Mouse (Mus musculus): ENCODE results near the gene Ercc8.

Ercc8 gene

DNA sequence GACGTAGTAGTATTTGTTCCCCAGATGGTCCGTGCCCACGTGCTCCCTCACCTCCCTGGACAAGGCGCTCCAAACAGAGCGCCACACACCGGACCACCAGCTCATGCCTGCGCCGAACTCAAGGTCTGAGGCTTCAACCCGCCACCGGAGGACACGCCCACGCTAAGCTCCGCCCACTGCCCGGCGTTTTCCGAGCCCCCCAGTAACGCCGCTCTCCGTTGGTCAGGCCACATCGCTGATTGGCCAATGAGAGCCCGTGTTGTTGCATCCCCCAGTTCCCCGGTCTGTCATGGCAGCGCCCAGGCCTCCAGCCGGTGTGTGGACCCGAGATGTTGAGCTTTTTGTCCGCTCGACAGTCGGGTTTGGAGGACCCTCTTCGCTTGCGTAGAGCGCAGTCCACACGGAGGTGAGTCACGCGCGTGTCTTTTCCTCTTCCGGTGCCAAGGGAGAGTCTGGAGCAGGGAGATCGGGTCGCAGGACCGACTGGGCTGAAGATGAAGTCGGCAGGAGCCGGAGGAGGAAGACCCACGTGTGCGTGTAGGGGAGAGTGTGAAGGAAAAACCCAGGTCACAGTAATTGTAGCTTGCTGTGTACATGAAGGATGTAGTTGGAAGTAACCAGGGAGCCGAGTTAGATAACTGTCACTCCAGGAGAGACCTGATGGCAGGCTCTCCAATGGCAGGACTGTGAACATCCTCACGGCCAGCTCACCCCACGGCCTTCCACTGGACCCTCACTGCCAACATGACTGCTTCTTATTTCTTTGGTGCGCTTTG lies at the start of gene Ercc8, which contains the start of gene Ndufaf2:
Ercc8 (plus strand) TSS at position 267 of the 776 bp plus-strand sequence.
Ndufaf2 (minus strand) TSS at position 159 of the 776 bp plus-strand sequence.
- peak; percentile 88 for DNase-seq (ENCODE audit: low spot score)

DNA sequence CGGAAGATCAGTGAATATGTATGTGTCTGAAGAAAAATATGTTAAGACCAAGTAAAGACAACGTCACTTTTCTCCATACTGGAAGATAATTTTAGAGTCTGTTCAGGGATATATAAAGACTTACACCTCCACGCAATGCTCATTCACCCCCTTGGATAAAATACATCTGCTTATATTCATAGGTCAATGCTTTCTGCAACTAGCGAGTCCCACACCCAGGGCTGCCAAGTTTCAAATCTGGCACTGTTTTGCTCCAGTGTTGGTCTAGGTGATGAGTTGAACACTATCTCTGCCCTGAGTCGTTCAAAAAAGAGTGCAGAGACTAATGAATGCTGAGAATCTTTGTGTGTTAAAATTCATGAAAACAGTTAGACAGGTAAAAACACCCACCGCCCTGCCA lies 47.6 kb upstream of the Ercc8 start:
- DNase-seq (ENCODE audit: low spot score), result no peak

DNA sequence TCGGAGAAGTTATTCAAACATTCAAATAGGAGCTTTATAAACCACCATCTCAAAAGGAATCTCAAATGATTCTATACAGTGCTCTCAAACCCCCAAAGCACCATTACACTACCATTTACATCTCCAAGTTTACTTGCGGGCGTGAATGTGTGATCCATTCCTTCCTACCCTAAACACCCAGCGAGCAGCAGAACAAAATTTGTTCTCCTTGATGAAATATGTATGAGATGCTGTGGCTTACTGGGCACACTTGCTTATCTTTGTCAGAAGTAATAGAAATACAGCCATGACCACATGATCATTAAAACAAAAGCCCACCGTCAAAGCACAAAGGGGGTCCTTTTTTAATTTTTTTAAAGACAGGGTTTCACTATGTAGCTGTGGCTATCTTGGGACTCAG lies 45.0 kb upstream of the Ercc8 start:
- no peak for DNase-seq (ENCODE audit: low spot score)

DNA sequence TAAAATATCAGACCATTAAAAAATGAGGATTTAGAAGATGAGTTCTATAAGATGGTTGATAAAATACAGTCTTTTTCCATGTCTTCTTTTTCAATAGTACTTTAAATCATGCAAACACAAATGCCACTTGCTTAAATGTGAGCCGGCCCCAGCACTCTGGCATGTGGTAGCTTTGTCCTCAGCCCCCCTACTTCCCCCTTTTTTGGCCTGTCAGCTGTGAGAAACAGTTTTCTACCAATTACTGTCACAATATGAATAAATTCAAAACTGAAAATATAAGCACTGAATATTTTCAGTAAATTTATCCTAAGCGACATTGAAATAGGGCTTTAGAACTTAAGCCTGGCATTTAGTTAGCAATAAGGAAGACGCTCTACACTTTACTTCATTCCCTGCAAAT lies 44.3 kb upstream of the Ercc8 start:
- no peak for DNase-seq (ENCODE audit: low spot score)

DNA sequence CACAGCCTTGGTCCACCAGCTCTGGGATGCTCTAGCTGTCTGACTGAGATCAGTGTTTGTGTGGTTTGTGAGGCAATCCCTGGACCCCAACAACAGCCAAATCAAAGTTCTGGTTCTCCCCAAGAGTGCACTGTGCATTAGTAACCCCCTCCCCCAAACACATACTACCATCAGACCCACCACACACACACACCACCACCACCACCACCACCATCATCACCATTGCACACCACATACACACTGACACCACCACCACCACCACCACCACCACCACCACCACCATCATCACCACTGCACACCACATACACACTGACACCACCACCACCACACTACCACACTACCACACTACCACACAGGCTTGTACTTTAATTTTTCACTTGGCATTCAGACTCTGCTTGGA lies 40.9 kb upstream of the Ercc8 start:
- DNase-seq (ENCODE audit: low spot score), result no peak

DNA sequence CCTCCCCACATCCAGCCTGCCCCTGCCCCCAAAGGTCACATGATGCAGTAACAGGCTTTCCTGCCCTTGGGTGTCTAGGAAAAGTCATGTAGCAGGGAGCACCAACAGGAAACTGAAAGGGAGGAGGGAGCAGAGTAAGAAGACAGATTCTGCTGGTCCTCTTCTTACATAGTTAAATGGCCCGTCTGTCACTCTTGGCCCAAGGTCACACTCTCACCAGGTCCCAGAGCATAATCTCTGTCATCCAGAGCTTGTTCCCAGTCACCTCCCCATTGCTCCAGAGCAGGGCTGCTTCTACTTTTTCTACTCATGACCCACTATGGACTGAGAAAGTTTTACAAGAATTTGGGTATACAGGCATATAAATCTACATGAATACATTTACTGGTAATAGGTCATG lies 40.3 kb upstream of the Ercc8 start:
- DNase-seq (ENCODE audit: low spot score), result no peak

DNA sequence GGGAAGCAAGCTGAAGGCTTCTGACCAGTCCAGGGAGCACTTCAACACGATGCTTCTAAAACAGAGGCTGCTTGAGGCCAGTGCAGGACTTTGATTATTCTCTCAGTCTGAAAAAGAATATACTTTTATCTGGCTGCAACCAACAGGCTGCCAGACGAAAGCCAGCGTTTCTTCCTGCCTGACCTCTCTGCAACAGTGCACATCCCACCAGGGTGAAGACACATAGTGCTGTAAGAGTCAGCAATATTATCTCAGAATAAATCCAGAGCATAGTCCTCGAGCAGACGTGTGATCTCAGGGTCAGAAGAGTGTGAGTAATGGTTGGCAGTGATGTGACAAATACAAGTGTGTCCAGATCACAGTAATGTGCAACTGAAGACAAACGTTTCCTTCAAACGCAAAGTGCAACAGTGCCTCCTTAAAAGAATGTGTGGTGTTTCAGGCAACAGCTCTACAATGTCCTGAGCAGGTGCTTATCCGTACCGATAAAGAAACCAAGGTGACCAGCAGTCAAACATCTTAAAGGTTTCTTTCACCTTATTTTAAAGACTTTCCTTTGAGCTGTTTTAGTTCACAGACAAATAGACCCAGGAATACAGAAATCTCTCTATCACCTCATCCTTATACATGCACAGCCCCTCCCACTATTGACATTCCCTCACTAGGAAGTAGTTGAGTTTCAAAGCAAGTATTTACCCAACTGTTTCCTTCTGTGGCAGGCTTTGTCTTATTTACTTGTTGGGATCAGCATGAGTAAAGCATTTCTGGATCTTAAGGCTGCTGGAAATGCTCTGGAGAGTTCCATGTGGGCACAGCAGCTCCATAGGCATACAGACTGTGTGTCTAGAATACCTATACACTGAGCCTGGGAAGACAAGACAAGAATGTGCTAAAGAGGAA lies 38.9 kb upstream of the Ercc8 start:
- no peak for DNase-seq (ENCODE audit: low spot score)

DNA sequence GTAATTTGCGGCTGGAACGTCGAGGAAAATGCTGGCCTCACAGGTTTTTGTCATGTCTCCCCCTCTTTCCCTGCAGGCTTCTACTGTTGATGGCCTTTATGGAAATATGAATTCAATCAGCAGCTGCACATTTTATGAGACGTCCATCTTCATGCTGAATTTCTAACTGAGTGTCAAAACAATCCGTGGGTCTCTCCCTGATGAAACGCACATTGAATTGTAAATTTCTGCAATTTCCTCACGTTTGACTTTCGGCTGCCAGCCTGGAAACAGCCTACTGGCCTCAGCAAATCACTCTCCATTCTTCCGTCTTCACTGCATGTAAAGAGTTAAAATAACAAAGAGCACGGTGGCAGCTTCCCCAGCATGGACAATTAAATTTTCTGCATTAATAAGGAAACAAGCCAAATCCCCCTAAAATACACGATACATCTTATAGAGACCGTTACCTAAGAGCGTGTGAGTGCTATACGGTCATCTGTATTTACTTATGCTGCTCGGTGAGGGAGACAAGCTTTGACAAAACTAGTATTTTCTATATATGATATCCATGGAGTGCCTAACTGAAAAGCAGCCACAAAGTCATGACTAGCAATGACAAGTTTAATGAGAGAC lies 35.3 kb upstream of the Ercc8 start:
- DNase-seq (ENCODE audit: low spot score), result no peak

DNA sequence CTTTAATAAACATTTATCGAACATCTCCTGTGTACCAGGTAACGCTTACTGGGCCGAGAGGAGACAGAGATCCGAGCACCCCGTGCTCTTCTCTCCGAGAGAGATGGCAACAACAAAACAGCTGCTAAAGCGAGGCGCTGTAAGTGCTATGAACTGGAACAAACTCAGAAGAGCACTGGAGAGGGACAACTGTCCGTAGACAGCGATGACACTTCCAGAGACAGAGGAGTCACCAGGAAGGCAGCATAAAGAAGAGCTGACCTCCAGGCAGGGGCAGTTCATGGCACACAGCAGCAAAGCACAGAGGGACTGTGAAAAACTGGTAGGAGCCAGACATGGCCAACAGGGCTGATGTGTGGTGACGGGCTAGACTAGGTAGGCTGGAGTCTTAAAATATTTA lies 34.4 kb upstream of the Ercc8 start:
- DNase-seq (ENCODE audit: low spot score), result no peak

DNA sequence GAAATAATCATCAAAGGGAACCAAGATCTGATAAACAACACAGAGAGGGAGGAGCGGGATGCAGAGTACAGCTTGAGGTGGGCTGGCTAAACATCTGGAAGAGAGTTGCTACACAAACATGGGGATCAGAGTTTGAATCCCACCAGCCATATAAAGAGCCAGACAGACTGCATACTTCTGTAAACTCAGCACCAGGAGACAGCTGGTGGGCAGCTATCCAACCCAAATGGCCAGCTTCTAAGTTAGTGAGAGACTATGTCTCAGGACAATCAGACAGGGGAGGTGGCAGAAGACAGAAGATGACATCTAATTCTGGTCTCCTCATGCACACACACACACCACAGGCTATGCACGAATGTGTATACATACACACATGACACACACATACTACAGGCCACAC lies 32.3 kb upstream of the Ercc8 start:
- no peak for DNase-seq (ENCODE audit: low spot score)

DNA sequence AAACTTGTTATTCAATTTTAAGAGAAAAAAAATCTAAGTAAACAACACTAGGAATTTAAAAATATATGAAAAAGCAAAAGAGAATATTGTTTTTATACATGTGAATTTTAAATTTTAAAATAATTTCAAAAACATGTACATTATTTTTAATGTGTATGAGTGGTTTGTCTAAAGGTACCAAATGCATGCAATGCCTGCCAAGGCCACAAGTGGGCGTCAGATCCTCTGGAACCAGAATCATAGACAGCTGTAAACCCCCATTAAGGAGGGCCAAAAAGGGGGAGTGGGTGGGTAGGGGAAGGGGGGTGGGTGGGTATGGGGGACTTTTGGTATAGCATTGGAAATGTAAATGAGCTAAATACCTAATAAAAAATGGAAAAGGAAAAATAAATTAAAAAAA lies 31.4 kb upstream of the Ercc8 start:
- DNase-seq (ENCODE audit: low spot score), result no peak

DNA sequence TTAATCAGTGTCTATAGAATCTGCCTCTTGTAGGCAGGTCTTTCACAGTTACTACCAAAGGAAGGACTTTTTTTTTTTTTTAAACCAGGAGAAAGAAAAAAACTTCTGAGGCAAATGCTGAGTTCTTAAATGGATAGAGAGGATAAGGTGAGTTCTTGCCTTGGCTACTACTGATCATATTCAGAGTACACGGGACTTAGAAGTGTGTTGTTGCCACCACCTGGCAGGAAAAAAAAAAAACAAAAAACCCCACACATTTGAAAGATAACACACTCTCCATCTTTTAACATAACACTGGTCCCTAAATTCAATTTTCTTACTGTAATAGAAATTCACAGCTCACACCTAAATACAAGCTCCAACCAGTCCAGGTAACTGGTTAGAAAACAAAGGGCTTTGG lies 30.6 kb upstream of the Ercc8 start:
- DNase-seq (ENCODE audit: low spot score), result no peak

DNA sequence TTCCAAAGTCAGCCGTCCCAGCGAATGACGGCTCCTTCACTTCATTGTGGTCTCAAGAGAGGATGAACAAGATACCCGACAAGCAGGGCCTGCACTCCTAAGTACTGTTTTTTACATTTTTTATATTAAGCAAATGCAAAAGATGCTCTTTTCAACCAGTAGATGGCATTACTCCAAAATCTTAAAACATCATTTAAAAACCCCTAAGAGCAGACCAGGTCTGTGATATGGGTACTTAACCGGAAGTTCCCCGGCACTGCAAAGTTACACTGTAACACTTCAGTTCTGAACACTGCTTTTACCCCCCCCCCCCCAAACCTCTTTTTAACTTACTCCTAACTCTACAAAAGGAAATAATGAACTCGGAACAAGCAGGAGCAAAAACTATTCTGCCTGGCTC lies 29.5 kb upstream of the Ercc8 start:
- no peak for DNase-seq (ENCODE audit: low spot score)

DNA sequence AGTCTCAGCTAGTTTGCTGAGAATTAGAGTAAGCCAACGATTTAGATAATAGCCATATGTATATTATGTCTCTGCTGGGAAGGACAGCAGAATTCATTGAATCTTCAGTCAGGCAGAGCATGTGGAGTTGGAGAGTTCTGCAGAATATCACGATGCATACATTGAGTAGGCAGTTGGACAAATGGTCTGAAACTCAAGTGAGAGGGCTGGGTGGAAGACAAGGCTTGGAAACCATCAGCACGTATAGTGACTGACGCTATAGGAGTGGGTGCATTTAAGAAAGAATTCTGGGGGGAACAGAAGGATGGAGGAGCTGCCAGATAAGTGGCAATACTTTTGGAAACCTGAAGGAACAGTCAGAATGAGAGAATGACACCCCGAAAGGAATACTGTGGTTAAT lies 27.8 kb upstream of the Ercc8 start:
- peak; percentile 25 for DNase-seq (ENCODE audit: low spot score)

DNA sequence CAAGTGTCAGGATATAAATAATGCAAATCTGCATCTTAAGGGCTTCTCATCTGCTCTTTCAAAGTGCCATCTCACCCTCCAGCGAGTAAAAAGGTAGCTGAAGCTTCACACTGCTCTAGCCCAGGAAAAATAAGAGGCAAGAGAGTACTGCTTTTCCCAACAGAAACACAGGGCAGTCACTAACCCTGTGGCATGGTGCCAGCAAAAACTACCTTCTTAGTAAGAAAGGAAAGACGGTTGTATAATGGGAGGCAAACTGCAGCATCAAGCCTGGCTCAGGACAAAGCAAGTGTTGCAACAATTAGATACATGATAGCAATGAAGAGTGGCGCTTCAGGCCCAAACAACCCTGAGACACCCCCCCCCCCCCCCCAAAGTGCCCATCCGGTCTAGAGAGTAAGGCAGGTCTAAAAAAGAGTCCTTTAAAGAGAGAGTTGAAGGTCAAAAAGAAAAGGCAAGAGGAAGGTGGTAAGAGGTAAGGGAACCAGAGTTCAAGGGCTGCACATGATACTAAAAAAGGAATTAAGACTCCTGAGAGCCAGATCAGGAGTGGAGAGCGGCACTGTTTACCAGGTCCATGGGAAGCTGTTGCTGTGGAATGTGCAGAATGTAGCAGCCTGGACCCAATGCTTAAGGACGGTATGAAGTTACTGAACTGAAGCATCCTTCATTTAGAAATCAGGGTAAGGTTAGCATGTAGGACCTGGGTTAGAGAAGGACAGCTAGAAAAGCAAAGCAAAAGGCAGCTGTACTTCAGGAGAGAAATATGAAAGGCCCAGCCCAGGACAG lies 26.3 kb upstream of the Ercc8 start:
- DNase-seq (ENCODE audit: low spot score), result no peak

DNA sequence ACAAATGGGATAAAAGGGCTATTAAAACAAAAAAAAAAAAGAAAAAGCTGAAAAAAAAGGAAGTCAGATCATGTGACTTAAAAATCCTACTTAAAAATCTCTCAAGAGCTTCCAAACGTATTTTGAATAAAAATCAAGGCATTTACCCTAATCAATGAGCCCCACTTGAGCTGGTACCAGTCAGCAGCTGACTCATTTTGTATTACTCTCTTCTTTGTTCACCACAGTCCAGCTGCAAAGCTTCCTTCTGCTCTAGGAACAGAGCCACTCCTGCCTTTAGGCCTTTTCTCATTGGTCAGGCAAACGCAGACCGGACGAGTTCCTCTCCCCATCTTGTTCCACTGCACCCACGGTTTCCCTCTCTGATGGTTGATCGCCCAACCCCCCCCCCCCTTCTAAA lies 22.9 kb upstream of the Ercc8 start:
- no peak for DNase-seq (ENCODE audit: low spot score)

DNA sequence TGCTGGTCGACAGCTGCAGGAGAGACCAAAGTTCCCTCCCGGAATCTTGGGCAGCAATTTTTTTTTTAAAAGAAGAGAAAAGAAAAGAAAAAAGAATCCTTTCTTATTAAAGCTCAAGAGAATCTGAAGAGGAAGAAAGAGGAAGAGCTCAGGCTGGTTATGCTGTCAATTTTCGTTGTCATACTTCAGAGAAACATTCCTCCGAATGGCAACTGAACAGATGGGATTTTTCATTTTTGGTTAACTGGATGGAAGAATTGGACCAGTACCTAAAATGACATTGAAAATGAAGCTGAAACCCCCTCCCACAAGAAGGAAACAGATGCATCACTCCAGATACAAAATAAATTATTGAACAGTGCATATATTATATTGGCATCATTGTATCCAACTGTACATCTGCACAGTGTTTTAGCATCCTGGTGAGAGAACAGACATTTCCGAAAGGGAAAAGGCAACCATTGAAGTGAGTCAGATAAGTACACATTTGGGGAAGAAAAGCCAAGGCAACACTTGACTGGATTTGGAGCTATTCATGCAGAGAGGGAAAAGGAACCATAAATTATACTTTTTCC lies 20.0 kb upstream of the Ercc8 start:
- no peak for DNase-seq (ENCODE audit: low spot score)

DNA sequence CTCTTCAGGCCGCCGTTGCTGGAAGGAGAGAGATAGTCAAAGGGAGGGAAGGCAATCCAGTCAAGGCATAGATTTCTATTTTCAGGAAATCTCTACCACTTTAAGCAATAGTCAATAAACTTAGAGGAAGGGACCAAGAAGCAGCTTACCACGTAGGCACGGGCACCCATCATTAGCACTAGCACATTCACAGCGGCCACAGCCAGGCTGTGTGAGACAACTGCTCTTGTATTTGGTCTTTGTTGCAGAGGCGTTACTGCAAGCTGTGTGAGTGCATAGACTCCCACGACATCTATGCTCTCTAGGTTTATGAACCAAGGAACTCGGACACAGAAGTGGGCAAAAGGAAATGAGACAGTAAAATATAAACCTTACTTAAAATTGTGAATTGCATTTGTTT lies 14.4 kb upstream of the Ercc8 start:
- DNase-seq (ENCODE audit: low spot score), result no peak

DNA sequence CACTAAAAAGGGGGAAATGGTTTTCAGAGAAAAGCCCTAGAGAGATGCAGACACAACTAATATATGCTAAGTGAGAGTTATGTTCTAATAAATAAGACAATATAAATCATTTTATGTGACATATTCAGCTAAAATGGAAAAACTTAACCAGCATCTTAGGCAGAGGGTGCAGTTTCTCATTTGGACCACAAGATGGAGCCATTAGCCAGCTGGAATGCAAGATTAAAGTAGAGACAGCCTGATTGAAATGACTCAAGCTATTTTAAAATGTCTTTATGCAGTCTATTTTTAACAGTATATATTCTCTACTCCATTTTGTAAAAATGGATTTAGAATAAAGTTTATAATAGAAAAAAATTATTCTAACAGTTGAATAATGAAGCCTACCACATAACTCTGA lies 6.7 kb upstream of the Ercc8 start:
- no peak for DNase-seq (ENCODE audit: low spot score)

DNA sequence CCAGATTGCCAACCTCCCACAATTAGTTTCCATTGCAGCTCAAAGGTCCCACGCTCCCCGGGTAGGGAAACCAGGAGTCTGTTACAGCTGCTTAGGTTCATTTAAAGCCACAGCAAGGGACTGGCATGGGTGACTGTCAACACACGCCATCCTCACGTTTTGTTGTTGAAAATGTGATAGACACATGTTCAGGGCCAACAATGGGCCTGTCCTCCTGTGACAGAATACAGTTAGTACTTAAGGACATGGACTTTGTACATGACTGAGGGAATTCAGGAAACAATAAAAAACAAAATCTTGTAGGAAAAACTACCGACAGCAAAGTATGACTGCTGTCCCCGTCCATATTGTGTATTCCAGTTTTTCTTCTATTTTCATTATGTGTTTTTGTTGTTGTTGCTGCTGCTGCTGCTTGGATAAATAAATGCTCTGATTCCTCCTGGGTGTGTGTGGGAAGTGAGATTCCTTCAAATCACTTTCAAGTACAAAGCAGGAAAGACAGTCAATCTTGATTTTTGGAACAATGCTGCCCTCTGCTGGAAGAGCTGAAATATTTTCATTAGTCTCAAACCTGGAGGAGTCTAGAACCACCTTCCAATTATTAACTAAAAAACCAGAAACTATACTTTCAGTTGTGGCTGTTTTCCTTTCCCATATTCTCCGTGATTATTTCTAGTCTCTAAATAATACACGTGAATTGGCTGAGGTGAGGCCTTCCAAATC lies 5.7 kb upstream of the Ercc8 start:
- DNase-seq (ENCODE audit: low spot score), result peak; percentile 47

DNA sequence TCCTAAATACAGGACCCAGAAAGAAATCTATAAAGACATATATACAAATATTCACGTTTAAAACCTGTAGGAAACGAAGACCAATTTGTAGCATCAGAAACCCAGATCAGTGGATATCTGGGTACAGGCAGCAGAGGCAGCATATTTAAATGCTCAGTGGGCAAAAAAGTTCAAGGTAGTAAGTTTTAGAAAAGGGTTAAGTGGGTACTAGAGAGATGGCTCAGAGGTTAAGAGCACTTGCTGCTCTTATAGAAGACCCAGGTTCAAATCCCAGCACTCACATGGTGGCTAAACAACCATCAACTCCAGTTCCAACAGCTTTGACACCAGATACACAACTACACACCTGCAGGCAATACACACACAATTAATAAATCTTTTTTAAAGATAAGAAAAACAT lies 1.4 kb upstream of the Ercc8 start:
- DNase-seq (ENCODE audit: low spot score), result no peak

Data from left cerebral cortex, adult 11 months (tissue).